Mouse (Mus musculus) CH12.LX (cell line): ENCODE data around the gene Tiam1. TPM values are rescaled to one million over a fixed set of nuclear protein-coding genes. Genes with fewer than 3 reads are reported as not detected.

ENCODE experiments used
- DNase-seq: peaks from one replicate; pipeline ENCODE4 v3.0.0-alpha.2; 2013; ENCODE audit errors: extremely low read depth
- H3K27ac ChIP-seq: 2 replicates; pipeline ENCODE4 v1.5.1; 2012; ENCODE audit warnings: low read depth, mild to moderate bottlenecking, control low read depth, moderate library complexity; ENCODE audit not compliant: insufficient read depth
- H3K27me3 ChIP-seq: replicated peaks from 2 replicates; pipeline ENCODE3; 2012; ENCODE audit warnings: inconsistent platforms
- H3K36me3 ChIP-seq, 2 experiments: replicated peaks in 1 of 2; 2 replicates each; pipeline versions ENCODE3 to v1.6.1; 2012; ENCODE audit warnings: inconsistent platforms in 1 of 2, low read length in 1 of 2, mild to moderate bottlenecking in 1 of 2, mixed read lengths in 1 of 2, moderate library complexity in 1 of 2; ENCODE audit not compliant: control insufficient read depth in 1 of 2, insufficient read depth in 1 of 2
- H3K4me1 ChIP-seq, 2 experiments: 2 replicates each; pipeline ENCODE4 v1.6.1; 2012; ENCODE audit warnings: inconsistent platforms in 1 of 2, moderate library complexity in 1 of 2; ENCODE audit not compliant: insufficient read depth in 2 of 2, control insufficient read depth in 1 of 2
- H3K4me2 ChIP-seq: 2 replicates; pipeline ENCODE4 v1.6.1; 2012; ENCODE audit warnings: low read depth, mild to moderate bottlenecking, control low read depth; ENCODE audit not compliant: poor library complexity, insufficient read depth, severe bottlenecking
- H3K4me3 ChIP-seq, 3 experiments: fragments of 150-350 bp in 1 of 3; sonication (generic) in 1 of 3; replicated peaks in 1 of 3; 2 replicates each; pipeline versions ENCODE3 to v1.5.1; 2011 to 2012; ENCODE audit warnings: low read depth in 2 of 3, low read length in 2 of 3, mild to moderate bottlenecking in 2 of 3, moderate library complexity in 2 of 3, control low read depth in 1 of 3, improper control_type of control experiment in 1 of 3, inconsistent platforms in 1 of 3, mixed read lengths in 1 of 3; ENCODE audit not compliant: poor library complexity in 1 of 3
- H3K79me2 ChIP-seq: replicated peaks from 2 replicates; pipeline ENCODE4 v1.6.1; 2012; ENCODE audit warnings: mild to moderate bottlenecking, moderate library complexity; ENCODE audit not compliant: control insufficient read depth, poor library complexity, insufficient read depth, severe bottlenecking; ENCODE audit errors: extremely low read depth
- H3K9ac ChIP-seq: 2 replicates; pipeline ENCODE4 v1.6.1; 2012; ENCODE audit warnings: low read depth, mild to moderate bottlenecking, control low read depth, moderate library complexity; ENCODE audit not compliant: insufficient read depth
- H3K9me3 ChIP-seq: replicated peaks from 2 replicates; pipeline ENCODE3; 2012; ENCODE audit warnings: low read length, inconsistent platforms, mixed read lengths
- BHLHE40 ChIP-seq: IDR thresholded peaks from 2 replicates; pipeline ENCODE4 v1.6.1; 2011; ENCODE audit warnings: mild to moderate bottlenecking, low read depth, low read length, improper control_type of control experiment
- CHD2 ChIP-seq: IDR thresholded peaks from 2 replicates; pipeline ENCODE4 v1.6.1; 2011; ENCODE audit warnings: low read length, improper control_type of control experiment
- CTCF ChIP-seq, 2 experiments: IDR thresholded peaks in 1 of 2; conservative IDR thresholded peaks in 1 of 2; 2 replicates each; pipeline ENCODE4 v1.5.1; 2011 to 2012; ENCODE audit warnings: low read depth in 2 of 2, low read length in 2 of 2, improper control_type of control experiment in 1 of 2, inconsistent platforms in 1 of 2, mild to moderate bottlenecking in 1 of 2, moderate library complexity in 1 of 2
- E2F4 ChIP-seq: IDR thresholded peaks from 2 replicates; pipeline ENCODE4 v1.6.1; 2011; ENCODE audit warnings: low read depth, low read length, improper control_type of control experiment; ENCODE audit not compliant: insufficient replicate concordance
- ETS1 ChIP-seq: conservative IDR thresholded peaks from 2 replicates; pipeline ENCODE4 v1.6.1; 2012; ENCODE audit warnings: low read depth, mild to moderate bottlenecking, inconsistent platforms, low read length, improper control_type of control experiment, moderate library complexity
- GABPA ChIP-seq: IDR thresholded peaks from 2 replicates; pipeline ENCODE4 v1.6.1; 2012; ENCODE audit warnings: low read depth, low read length, improper control_type of control experiment, inconsistent platforms; ENCODE audit not compliant: insufficient replicate concordance
- HCFC1 ChIP-seq: IDR thresholded peaks from 2 replicates; pipeline ENCODE4 v1.6.1; 2012; ENCODE audit warnings: low read depth, mild to moderate bottlenecking, inconsistent platforms, low read length, improper control_type of control experiment
- JUND ChIP-seq: conservative IDR thresholded peaks from 2 replicates; pipeline ENCODE4 v1.6.1; 2011; ENCODE audit warnings: low read depth, low read length, improper control_type of control experiment
- KAT2A ChIP-seq: IDR thresholded peaks from 2 replicates; pipeline ENCODE4 v1.6.1; 2012; ENCODE audit warnings: low read length, improper control_type of control experiment, inconsistent platforms; ENCODE audit not compliant: insufficient replicate concordance
- MAFK ChIP-seq: IDR thresholded peaks from 2 replicates; pipeline ENCODE4 v1.6.1; 2011; ENCODE audit warnings: low read length, improper control_type of control experiment; ENCODE audit not compliant: insufficient replicate concordance
- MAZ ChIP-seq: IDR thresholded peaks from 2 replicates; pipeline ENCODE4 v1.6.1; 2012; ENCODE audit warnings: low read depth, mild to moderate bottlenecking, inconsistent platforms, low read length, improper control_type of control experiment, moderate library complexity
- MXI1 ChIP-seq: IDR thresholded peaks from 2 replicates; pipeline ENCODE4 v1.6.1; 2011; ENCODE audit warnings: mild to moderate bottlenecking, low read depth, low read length, improper control_type of control experiment
- MYC ChIP-seq: IDR thresholded peaks from 2 replicates; pipeline ENCODE4 v1.6.1; 2011; ENCODE audit warnings: low read depth, mild to moderate bottlenecking, improper control_type of control experiment, low read length
- NRF1 ChIP-seq: IDR thresholded peaks from 2 replicates; pipeline ENCODE4 v1.6.1; 2014; ENCODE audit warnings: low read depth, mild to moderate bottlenecking, inconsistent platforms, low read length, improper control_type of control experiment, moderate library complexity
- PAX5 ChIP-seq: IDR thresholded peaks from 2 replicates; pipeline ENCODE4 v1.6.1; 2012; ENCODE audit warnings: low read length, inconsistent platforms, mixed read lengths
- POLR2A ChIP-seq: IDR thresholded peaks from 2 replicates; pipeline ENCODE4 v1.6.1; 2011; ENCODE audit warnings: low read depth, mild to moderate bottlenecking, improper control_type of control experiment, low read length
- POLR2AphosphoS2 ChIP-seq: IDR thresholded peaks from 2 replicates; pipeline ENCODE4 v1.6.1; 2011; ENCODE audit warnings: low read depth, low read length, improper control_type of control experiment
- RAD21 ChIP-seq: IDR thresholded peaks from 2 replicates; pipeline ENCODE4 v1.6.1; 2011; ENCODE audit warnings: low read depth, mild to moderate bottlenecking, low read length, improper control_type of control experiment, moderate library complexity
- RCOR1 ChIP-seq: conservative IDR thresholded peaks from 2 replicates; pipeline ENCODE4 v1.6.1; 2012; ENCODE audit warnings: low read depth, mild to moderate bottlenecking, inconsistent platforms, low read length, improper control_type of control experiment
- TBP ChIP-seq: conservative IDR thresholded peaks from 2 replicates; pipeline ENCODE4 v1.6.1; 2011; ENCODE audit warnings: low read depth, low read length, improper control_type of control experiment
- USF2 ChIP-seq: conservative IDR thresholded peaks from 2 replicates; pipeline ENCODE4 v1.6.1; 2011; ENCODE audit warnings: low read depth, low read length, improper control_type of control experiment
- ZC3H11A ChIP-seq: IDR thresholded peaks from 2 replicates; pipeline ENCODE4 v1.6.1; 2012; ENCODE audit warnings: low read depth, mild to moderate bottlenecking, inconsistent platforms, low read length, improper control_type of control experiment
- ZKSCAN1 ChIP-seq: IDR thresholded peaks from 2 replicates; pipeline ENCODE4 v1.6.1; 2012; ENCODE audit warnings: low read depth, inconsistent platforms, low read length, improper control_type of control experiment, borderline replicate concordance
- ZNF384 ChIP-seq: IDR thresholded peaks from 2 replicates; pipeline ENCODE4 v1.6.1; 2012; ENCODE audit warnings: low read depth, low read length, improper control_type of control experiment, inconsistent platforms
- dilution Hi-C: fragments of 300-500 bp; cut with MboI; formaldehyde crosslinking; loops from 2 replicates; pipeline ENCODE4 v1.14.3; 2020; ENCODE audit warnings: low sequenced_read_pairs; ENCODE audit not compliant: extremely low pct_unique_long_range_greater_than_20kb, extremely low pct_ligation_motif_present
- in situ Hi-C: fragments of 300-500 bp; cut with MboI; formaldehyde crosslinking; loops from 3 replicates; pipeline ENCODE4 v1.14.3; 2019; ENCODE audit warnings: low sequenced_read_pairs, low pct_ligation_motif_present, low pct_unique_long_range_greater_than_20kb, mixed read lengths
- polyA plus RNA-seq: library from polyadenylated mRNA; unstranded; fragments of >175 nt; gene quantifications from 2 replicates; pipeline ENCODE4 v1.2.1, GENCODE M21; 2012; ENCODE audit warnings: low read depth; ENCODE audit not compliant: insufficient read length
- total RNA-seq, 2 experiments: library from RNA; depleted of rRNA; stranded (reverse); fragments of 300-350 nt in 1 of 2; fragments of >200 nt in 1 of 2; gene quantifications; 2 replicates each; pipeline ENCODE4 v1.2.3; 2012 to 2014

Tiam1 gene
- total and polyA plus RNA-seq, 3 experiments: 0.03 to 0.40 (median 0.04) TPM

DNA sequence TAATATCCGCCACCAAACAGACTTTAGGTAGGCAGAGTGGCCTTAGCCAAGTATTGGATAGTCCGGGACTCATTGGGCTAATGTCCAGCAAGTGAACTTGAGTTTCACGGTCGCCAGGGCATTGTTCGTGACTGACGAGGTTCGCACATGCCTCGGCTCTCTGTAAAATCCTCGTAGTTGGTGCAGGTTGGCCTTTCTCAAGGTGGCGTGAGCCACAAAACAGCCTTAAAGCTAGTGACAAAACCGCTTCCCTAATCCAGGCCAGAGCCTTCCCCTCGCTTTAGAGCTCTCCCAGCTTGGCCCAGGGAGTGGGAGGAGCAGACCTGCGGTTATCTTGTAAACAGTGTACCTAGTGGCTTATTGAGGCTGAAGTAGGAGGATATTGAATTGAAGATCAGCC is 972 bp upstream of the Tiam1 start:
- Histone ChIP-seq H3K36me3 (no peaks in the 10 kb centered on the region), H3K79me2 (no peaks in the 10 kb centered on the region), H3K4me3 (no peak overlapping the region), H3K27ac (no peak overlapping the region), H3K27me3 (peaks cover 8% of the 10 kb centered on the region), H3K4me1 (no peaks in the 10 kb centered on the region), H3K9me3 (peaks cover 42% of the 10 kb centered on the region), H3K9ac (no peak overlapping the region), H3K4me2 (no peak overlapping the region)
- TF ChIP-seq MAZ (no peak), ZC3H11A (no peak), HCFC1 (no peak), E2F4 (no peak), CHD2 (no peak), POLR2AphosphoS2 (no peak), USF2 (no peak), RAD21 (no peak), MYC (no peak), PAX5 (no peak), BHLHE40 (no peak), ETS1 (no peak), TBP (no peak), ZNF384 (no peak), JUND (no peak), RCOR1 (no peak), POLR2A (no peak)
- no peak for DNase-seq
- dilution Hi-C loops: no loop called here
- in situ Hi-C loops: no loop called here

DNA sequence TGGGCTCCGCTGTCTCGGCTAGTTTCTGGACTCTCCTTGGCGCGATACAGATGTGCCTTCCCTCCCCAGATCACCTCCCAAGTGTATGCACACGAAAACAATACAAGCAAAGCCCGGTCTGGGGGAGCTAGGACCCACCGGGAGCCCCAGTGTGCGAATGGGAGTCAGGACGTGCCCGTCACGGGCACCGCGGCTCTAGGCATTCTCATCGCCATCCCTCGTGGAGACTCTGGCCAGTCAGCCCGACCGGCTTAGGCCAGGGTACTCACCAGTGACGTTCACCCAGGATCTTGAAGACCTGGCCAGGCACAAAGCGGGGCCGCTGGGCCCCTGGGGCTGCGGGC is 181 bp downstream of the Tiam1 start:
- no peak overlapping the region for H3K4me2 ChIP-seq
- H3K79me2 ChIP-seq: no peaks in the 10 kb centered on the region
- dilution Hi-C loops: no loop called here
- no peak for TF ChIP-seq JUND
- no peak for TF ChIP-seq RAD21
- TF ChIP-seq GABPA: no peak
- no peak for TF ChIP-seq CTCF (conservative IDR thresholded peaks at IDR 0.05 in 1 of 2, IDR thresholded peaks at IDR 0.05 in 1 of 2; ENCODE audit: low read depth in 2 of 2, low read length in 2 of 2)
- TF ChIP-seq RCOR1: no peak
- TF ChIP-seq ZNF384: no peak
- TF ChIP-seq KAT2A: no peak
- TF ChIP-seq ZKSCAN1: no peak
- TF ChIP-seq MAFK: no peak
- no peak for TF ChIP-seq NRF1
- no peak for TF ChIP-seq MXI1
- TF ChIP-seq, all 38 proteins: peak for 0
- in situ Hi-C loops: no loop called here
- peaks cover 6% of the 10 kb centered on the region for H3K27me3 ChIP-seq
- H3K4me3 ChIP-seq: no peak overlapping the region
- no peak overlapping the region for H3K9ac ChIP-seq
- H3K9me3 ChIP-seq: peaks cover 39% of the 10 kb centered on the region
- no peak overlapping the region for H3K27ac ChIP-seq
- no peaks in the 10 kb centered on the region for H3K36me3 ChIP-seq
- no peaks in the 10 kb centered on the region for H3K4me1 ChIP-seq
- DNase-seq: no peak
